Mouse (Mus musculus) heart, embryonic 13.5 days (tissue): ENCODE data around the gene Gde1. TPM values are rescaled to one million over a fixed set of nuclear protein-coding genes. Genes with fewer than 3 reads are reported as not detected.

ENCODE experiments used
- ATAC-seq: fragments of 200-750 bp; cut with Nextera tagmentation; 2 replicates; pipeline ENCODE4 v1.8.0; 2017; ENCODE audit warnings: moderate TSS enrichment; ENCODE audit not compliant: insufficient number of reproducible peaks, low FRiP score, low TSS enrichment; ENCODE audit errors: extremely low read depth
- H3K27ac ChIP-seq: fragments of 300-500 bp; sonication (generic); replicated peaks from 2 replicates; pipeline ENCODE4 v1.5.1; 2015; ENCODE audit warnings: moderate library complexity, mild to moderate bottlenecking, inconsistent platforms
- H3K27me3 ChIP-seq: fragments of 300-500 bp; sonication (generic); replicated peaks from 2 replicates; pipeline ENCODE4 v1.6.1; 2015; ENCODE audit warnings: mild to moderate bottlenecking, inconsistent platforms
- H3K36me3 ChIP-seq: fragments of 300-500 bp; sonication (generic); 2 replicates; pipeline ENCODE4 v1.6.1; 2015; ENCODE audit warnings: mild to moderate bottlenecking, inconsistent platforms
- H3K4me1 ChIP-seq: fragments of 300-500 bp; sonication (generic); 2 replicates; pipeline ENCODE4 v1.6.1; 2015; ENCODE audit warnings: inconsistent platforms
- H3K4me2 ChIP-seq: fragments of 300-500 bp; sonication (generic); 2 replicates; pipeline ENCODE4 v1.6.1; 2015; ENCODE audit warnings: inconsistent platforms, mild to moderate bottlenecking, moderate library complexity
- H3K4me3 ChIP-seq: fragments of 300-500 bp; sonication (generic); 2 replicates; pipeline ENCODE4 v1.5.1; 2015; ENCODE audit warnings: moderate library complexity, mild to moderate bottlenecking, inconsistent platforms
- H3K9ac ChIP-seq: fragments of 300-500 bp; sonication (generic); 2 replicates; pipeline ENCODE4 v1.6.1; 2015; ENCODE audit warnings: inconsistent platforms, mild to moderate bottlenecking, moderate library complexity
- H3K9me3 ChIP-seq: fragments of 300-500 bp; sonication (generic); 2 replicates; pipeline ENCODE4 v1.6.1; 2016; ENCODE audit warnings: inconsistent platforms
- WGBS: fragments of 180-500 bp; shearing (Covaris S2); methylation state at CpG from one replicate; pipeline ENCODE4 v1.1.7; 2015; ENCODE audit warnings: mixed read lengths; 5-methylcytosine and 5-hydroxymethylcytosine counted together
- polyA plus RNA-seq: library from polyadenylated mRNA; unstranded; fragments of >200 nt; fragmentation: Nextera tagmentation; extraction: Ambion mirVana; gene quantifications from 2 replicates; pipeline ENCODE4 v1.2.1, GENCODE M21; 2015

Gde1 gene
- polyA plus RNA-seq, 1 experiment from 2014 or later, result 76.1 TPM

- no peaks in the 10 kb centered on the region for H3K27me3 ChIP-seq
- H3K27ac ChIP-seq, result peak overlapping the region; percentile 90
- peaks cover 29% of the 10 kb centered on the region for H3K4me1 ChIP-seq
- no peak for ATAC-seq
- peak overlapping the region; percentile 91 for H3K4me3 ChIP-seq
- peak overlapping the region; percentile 91 for H3K9ac ChIP-seq
- H3K4me2 ChIP-seq, result peak overlapping the region; percentile 91
- 50% methylated on average over 6 of the region's 6 CpGs for WGBS
- no peaks in the 10 kb centered on the region for H3K9me3 ChIP-seq
- peaks cover 17% of the 10 kb centered on the region for H3K36me3 ChIP-seq
These were observed 473 bp upstream of the Gde1 start for GRCm38 (mm10) chr7:118706051-118706450.

GRCm38 (mm10) chr7:118704001-118704850 lies 1.4 kb downstream of the Gde1 start:
- no peak for ATAC-seq
- Histone ChIP-seq H3K4me1 (peaks cover 29% of the 10 kb centered on the region), H3K9me3 (no peaks in the 10 kb centered on the region), H3K27ac (peak overlapping the region; percentile 90), H3K27me3 (no peaks in the 10 kb centered on the region), H3K9ac (peak overlapping the region; percentile 91; the same call in 1 of the 2 replicates), H3K36me3 (peaks cover 23% of the 10 kb centered on the region), H3K4me2 (peak overlapping the region; percentile 91), H3K4me3 (peak overlapping the region; percentile 91)
- WGBS, result 71% methylated on average over 9 of the region's 9 CpGs

GRCm38 (mm10) chr7:118703144-118703561 lies 2.4 kb downstream of the Gde1 start:
- Histone ChIP-seq H3K27ac (no peak overlapping the region), H3K9ac (no peak overlapping the region), H3K4me2 (peak overlapping the region; percentile 91; the same call in 1 of the 2 replicates), H3K9me3 (no peaks in the 10 kb centered on the region), H3K4me3 (no peak overlapping the region), H3K36me3 (peaks cover 28% of the 10 kb centered on the region), H3K4me1 (peaks cover 29% of the 10 kb centered on the region), H3K27me3 (no peaks in the 10 kb centered on the region)
- ATAC-seq, result no peak
- 85% methylated on average over 15 of the region's 15 CpGs for WGBS

GRCm38 (mm10) chr7:118698882-118699281 lies 6.7 kb downstream of the Gde1 start:
- H3K4me3 ChIP-seq, result no peak overlapping the region
- no peaks in the 10 kb centered on the region for H3K27me3 ChIP-seq
- no peaks in the 10 kb centered on the region for H3K9me3 ChIP-seq
- H3K36me3 ChIP-seq, result peaks cover 69% of the 10 kb centered on the region
- no peak overlapping the region for H3K27ac ChIP-seq
- H3K9ac ChIP-seq, result no peak overlapping the region
- ATAC-seq, result no peak
- WGBS, result 90% methylated on average over 9 of the region's 9 CpGs
- H3K4me1 ChIP-seq, result peaks cover 9% of the 10 kb centered on the region
- no peak overlapping the region for H3K4me2 ChIP-seq

GRCm38 (mm10) chr7:118697168-118697567 lies 8.4 kb downstream of the Gde1 start:
- H3K9ac ChIP-seq, result no peak overlapping the region
- H3K9me3 ChIP-seq, result no peaks in the 10 kb centered on the region
- H3K36me3 ChIP-seq, result peaks cover 77% of the 10 kb centered on the region
- H3K27ac ChIP-seq, result no peak overlapping the region
- no peak overlapping the region for H3K4me2 ChIP-seq
- no peak for ATAC-seq
- no peaks in the 10 kb centered on the region for H3K4me1 ChIP-seq
- H3K4me3 ChIP-seq, result no peak overlapping the region
- 66% methylated on average over 4 of the region's 4 CpGs for WGBS
- H3K27me3 ChIP-seq, result no peaks in the 10 kb centered on the region

- no peak for ATAC-seq
- Histone ChIP-seq H3K27me3 (no peaks in the 10 kb centered on the region), H3K9me3 (no peaks in the 10 kb centered on the region), H3K36me3 (peaks cover 80% of the 10 kb centered on the region), H3K27ac (no peak overlapping the region), H3K4me2 (no peak overlapping the region), H3K4me3 (no peak overlapping the region), H3K4me1 (no peaks in the 10 kb centered on the region), H3K9ac (no peak overlapping the region)
- 96% methylated on average over 6 of the region's 6 CpGs for WGBS
These were observed 9.4 kb downstream of the Gde1 start for GRCm38 (mm10) chr7:118696146-118696545.

- H3K4me2 ChIP-seq, result no peak overlapping the region
- WGBS, result 84% methylated on average over 2 of the region's 2 CpGs
- ATAC-seq, result no peak
- no peak overlapping the region for H3K27ac ChIP-seq
- H3K36me3 ChIP-seq, result peaks cover 90% of the 10 kb centered on the region
- H3K9me3 ChIP-seq, result no peaks in the 10 kb centered on the region
- H3K27me3 ChIP-seq, result peaks cover 16% of the 10 kb centered on the region
- H3K4me3 ChIP-seq, result no peak overlapping the region
- no peak overlapping the region for H3K9ac ChIP-seq
- H3K4me1 ChIP-seq, result no peaks in the 10 kb centered on the region
These were observed 14.3 kb downstream of the Gde1 start for GRCm38 (mm10) chr7:118691287-118691686.

- peaks cover 29% of the 10 kb centered on the region for H3K27me3 ChIP-seq
- no peak overlapping the region for H3K4me3 ChIP-seq
- ATAC-seq, result no peak
- WGBS, result 66% methylated on average over 7 of the region's 7 CpGs
- no peaks in the 10 kb centered on the region for H3K4me1 ChIP-seq
- peaks cover 70% of the 10 kb centered on the region for H3K36me3 ChIP-seq
- no peak overlapping the region for H3K4me2 ChIP-seq
- H3K27ac ChIP-seq, result no peak overlapping the region
- no peak overlapping the region for H3K9ac ChIP-seq
- no peaks in the 10 kb centered on the region for H3K9me3 ChIP-seq
These were observed 16.5 kb downstream of the Gde1 start for GRCm38 (mm10) chr7:118689088-118689487.

- 29% methylated on average over 5 of the region's 5 CpGs for WGBS
- no peak for ATAC-seq
- no peak overlapping the region for H3K27ac ChIP-seq
- no peaks in the 10 kb centered on the region for H3K9me3 ChIP-seq
- H3K4me3 ChIP-seq, result no peak overlapping the region
- H3K4me2 ChIP-seq, result no peak overlapping the region
- peaks cover 36% of the 10 kb centered on the region for H3K27me3 ChIP-seq
- no peaks in the 10 kb centered on the region for H3K4me1 ChIP-seq
- no peak overlapping the region for H3K9ac ChIP-seq
- H3K36me3 ChIP-seq, result peaks cover 61% of the 10 kb centered on the region
These were observed 17.4 kb downstream of the Gde1 start for GRCm38 (mm10) chr7:118688199-118688598.

GRCm38 (mm10) chr7:118676826-118677225 lies 28.8 kb downstream of the Gde1 start:
- Histone ChIP-seq H3K27me3 (peaks cover 74% of the 10 kb centered on the region), H3K9ac (no peak overlapping the region), H3K9me3 (no peaks in the 10 kb centered on the region), H3K27ac (no peak overlapping the region), H3K4me2 (no peak overlapping the region), H3K4me1 (peaks cover 12% of the 10 kb centered on the region), H3K4me3 (no peak overlapping the region), H3K36me3 (no peaks in the 10 kb centered on the region)
- WGBS, result 31% methylated on average over 4 of the region's 4 CpGs
- ATAC-seq, result no peak

- Histone ChIP-seq H3K27ac (no peak overlapping the region), H3K4me1 (no peaks in the 10 kb centered on the region), H3K9ac (no peak overlapping the region), H3K9me3 (no peaks in the 10 kb centered on the region), H3K36me3 (no peaks in the 10 kb centered on the region), H3K27me3 (peaks cover 93% of the 10 kb centered on the region), H3K4me2 (no peak overlapping the region), H3K4me3 (no peak overlapping the region)
- ATAC-seq, result no peak
- 53% methylated on average over 4 of the region's 4 CpGs for WGBS
These were observed 35.4 kb downstream of the Gde1 start for GRCm38 (mm10) chr7:118670142-118670541.

GRCm38 (mm10) chr7:118667773-118668172 lies 37.8 kb downstream of the Gde1 start:
- Histone ChIP-seq H3K27me3 (peaks cover 70% of the 10 kb centered on the region), H3K4me2 (no peak overlapping the region), H3K4me1 (no peaks in the 10 kb centered on the region), H3K4me3 (no peak overlapping the region), H3K27ac (no peak overlapping the region), H3K9me3 (no peaks in the 10 kb centered on the region), H3K9ac (no peak overlapping the region), H3K36me3 (no peaks in the 10 kb centered on the region)
- 82% methylated on average over 2 of the region's 2 CpGs for WGBS
- no peak for ATAC-seq
